Mouse (Mus musculus): ENCODE measurements at regions not wholly inside any gene's neighbourhood (a gene's known extent, or its start where the extent isn't known, plus 50 kb on each side); places are given as distances from the start of the nearest gene placed in this dataset.

GRCm38 (mm10) chr9:61716751-61717150 lies 197.6 kb downstream of the Rplp1 start:
- no peak overlapping the region for H3K4me3 ChIP-seq (ENCODE audit: low read depth, low read length)
- no peaks in the 10 kb centered on the region for H3K27me3 ChIP-seq (ENCODE audit: control insufficient read depth, insufficient read depth, low read depth, low read length)
- H3K4me2 ChIP-seq (ENCODE audit: low read length), result no peak overlapping the region
- no peak overlapping the region for H3K27ac ChIP-seq (ENCODE audit: low read length)
- 58% methylated on average over 4 of the region's 4 CpGs for WGBS
- peaks cover 22% of the 10 kb centered on the region for H3K4me1 ChIP-seq (ENCODE audit: control insufficient read depth, insufficient read depth, low read length)
- no peaks in the 10 kb centered on the region for H3K9me3 ChIP-seq (replicated peaks; ENCODE audit: control insufficient read depth, low read length, poor library complexity, severe bottlenecking)
- no peak for ATAC-seq
- H3K36me3 ChIP-seq (ENCODE audit: control insufficient read depth, insufficient read depth, low read length), result no peaks in the 10 kb centered on the region
- no peak overlapping the region for H3K9ac ChIP-seq (ENCODE audit: low read depth, low read length)

- Histone ChIP-seq H3K4me1 (ENCODE audit: control insufficient read depth, insufficient read depth, low read length) (peaks cover 8% of the 10 kb centered on the region), H3K9me3 (replicated peaks; ENCODE audit: control insufficient read depth, low read length, poor library complexity, severe bottlenecking) (no peaks in the 10 kb centered on the region), H3K27ac (ENCODE audit: low read length) (no peak overlapping the region), H3K27me3 (ENCODE audit: control insufficient read depth, insufficient read depth, low read depth, low read length) (no peaks in the 10 kb centered on the region; the same call in 1 of the 2 replicates), H3K4me3 (ENCODE audit: low read depth, low read length) (no peak overlapping the region), H3K4me2 (ENCODE audit: low read length) (no peak overlapping the region), H3K9ac (ENCODE audit: low read depth, low read length) (no peak overlapping the region), H3K36me3 (ENCODE audit: control insufficient read depth, insufficient read depth, low read length) (no peaks in the 10 kb centered on the region)
- 23% methylated on average over 19 of the region's 19 CpGs for WGBS
- no peak for ATAC-seq
Observed at GRCm38 (mm10) chr9:61714331-61715035, 199.9 kb downstream of the Rplp1 start.

- Histone ChIP-seq H3K27me3 (ENCODE audit: control insufficient read depth, insufficient read depth, low read depth, low read length) (no peaks in the 10 kb centered on the region; the same call in 1 of the 2 replicates), H3K27ac (ENCODE audit: low read length) (no peak overlapping the region), H3K9ac (ENCODE audit: low read depth, low read length) (no peak overlapping the region), H3K9me3 (replicated peaks; ENCODE audit: control insufficient read depth, low read length, poor library complexity, severe bottlenecking) (no peaks in the 10 kb centered on the region), H3K4me1 (ENCODE audit: control insufficient read depth, insufficient read depth, low read length) (peaks cover 8% of the 10 kb centered on the region), H3K4me2 (ENCODE audit: low read length) (no peak overlapping the region), H3K4me3 (ENCODE audit: low read depth, low read length) (no peak overlapping the region), H3K36me3 (ENCODE audit: control insufficient read depth, insufficient read depth, low read length) (no peaks in the 10 kb centered on the region)
- no peak for ATAC-seq
- 72% methylated on average over 7 of the region's 7 CpGs for WGBS
Observed at GRCm38 (mm10) chr9:61713806-61714205, 200.5 kb downstream of the Rplp1 start.

GRCm38 (mm10) chr9:61711296-61711695 lies 203.0 kb downstream of the Rplp1 start:
- WGBS, result 46% methylated on average over 7 of the region's 7 CpGs
- Histone ChIP-seq H3K4me2 (ENCODE audit: low read length) (no peak overlapping the region), H3K9me3 (replicated peaks; ENCODE audit: control insufficient read depth, low read length, poor library complexity, severe bottlenecking) (no peaks in the 10 kb centered on the region), H3K4me1 (ENCODE audit: control insufficient read depth, insufficient read depth, low read length) (peaks cover 6% of the 10 kb centered on the region), H3K9ac (ENCODE audit: low read depth, low read length) (no peak overlapping the region), H3K27me3 (ENCODE audit: control insufficient read depth, insufficient read depth, low read depth, low read length) (no peaks in the 10 kb centered on the region; the same call in 1 of the 2 replicates), H3K4me3 (ENCODE audit: low read depth, low read length) (no peak overlapping the region), H3K36me3 (ENCODE audit: control insufficient read depth, insufficient read depth, low read length) (no peaks in the 10 kb centered on the region), H3K27ac (ENCODE audit: low read length) (no peak overlapping the region)
- ATAC-seq, result no peak

- Histone ChIP-seq H3K9me3 (replicated peaks; ENCODE audit: control insufficient read depth, low read length, poor library complexity, severe bottlenecking) (no peaks in the 10 kb centered on the region), H3K36me3 (ENCODE audit: control insufficient read depth, insufficient read depth, low read length) (no peaks in the 10 kb centered on the region), H3K9ac (ENCODE audit: low read depth, low read length) (no peak overlapping the region), H3K27me3 (ENCODE audit: control insufficient read depth, insufficient read depth, low read depth, low read length) (no peaks in the 10 kb centered on the region; the same call in 1 of the 2 replicates), H3K27ac (ENCODE audit: low read length) (no peak overlapping the region), H3K4me1 (ENCODE audit: control insufficient read depth, insufficient read depth, low read length) (no peaks in the 10 kb centered on the region), H3K4me3 (ENCODE audit: low read depth, low read length) (no peak overlapping the region), H3K4me2 (ENCODE audit: low read length) (no peak overlapping the region)
- ATAC-seq, result no peak
- WGBS, result 92% methylated on average over 7 of the region's 7 CpGs
Observed at GRCm38 (mm10) chr9:61707875-61708274, 206.5 kb downstream of the Rplp1 start.

- WGBS, result 67% methylated on average over 2 of the region's 2 CpGs
- H3K9ac ChIP-seq (ENCODE audit: low read depth, low read length), result no peak overlapping the region
- H3K4me2 ChIP-seq (ENCODE audit: low read length), result no peak overlapping the region
- no peaks in the 10 kb centered on the region for H3K4me1 ChIP-seq (ENCODE audit: control insufficient read depth, insufficient read depth, low read length)
- no peaks in the 10 kb centered on the region for H3K9me3 ChIP-seq (replicated peaks; ENCODE audit: control insufficient read depth, low read length, poor library complexity, severe bottlenecking)
- H3K27me3 ChIP-seq (ENCODE audit: control insufficient read depth, insufficient read depth, low read depth, low read length), result no peaks in the 10 kb centered on the region; the same call in 1 of the 2 replicates
- H3K36me3 ChIP-seq (ENCODE audit: control insufficient read depth, insufficient read depth, low read length), result no peaks in the 10 kb centered on the region
- H3K27ac ChIP-seq (ENCODE audit: low read length), result no peak overlapping the region
- no peak overlapping the region for H3K4me3 ChIP-seq (ENCODE audit: low read depth, low read length)
- no peak for ATAC-seq
Observed at GRCm38 (mm10) chr9:61707296-61707695, 207.0 kb downstream of the Rplp1 start.

GRCm38 (mm10) chr9:61706263-61706755 lies 208.0 kb downstream of the Rplp1 start:
- 70% methylated on average over 6 of the region's 6 CpGs for WGBS
- Histone ChIP-seq H3K4me1 (ENCODE audit: control insufficient read depth, insufficient read depth, low read length) (no peaks in the 10 kb centered on the region), H3K9me3 (replicated peaks; ENCODE audit: control insufficient read depth, low read length, poor library complexity, severe bottlenecking) (no peaks in the 10 kb centered on the region), H3K27me3 (ENCODE audit: control insufficient read depth, insufficient read depth, low read depth, low read length) (peaks cover under 1% of the 10 kb centered on the region; the same call in 1 of the 2 replicates), H3K9ac (ENCODE audit: low read depth, low read length) (no peak overlapping the region), H3K27ac (ENCODE audit: low read length) (no peak overlapping the region), H3K36me3 (ENCODE audit: control insufficient read depth, insufficient read depth, low read length) (no peaks in the 10 kb centered on the region), H3K4me3 (ENCODE audit: low read depth, low read length) (no peak overlapping the region), H3K4me2 (ENCODE audit: low read length) (no peak overlapping the region)
- ATAC-seq, result no peak

GRCm38 (mm10) chr9:61705586-61706233 lies 208.6 kb downstream of the Rplp1 start:
- no peaks in the 10 kb centered on the region for H3K9me3 ChIP-seq (replicated peaks; ENCODE audit: control insufficient read depth, low read length, poor library complexity, severe bottlenecking)
- 0 out of 2 replicates have a peak, but pooled peaks cover 3% of the 10 kb centered on the region for H3K27me3 ChIP-seq (ENCODE audit: control insufficient read depth, insufficient read depth, low read depth, low read length)
- ATAC-seq, result no peak
- no peaks in the 10 kb centered on the region for H3K36me3 ChIP-seq (ENCODE audit: control insufficient read depth, insufficient read depth, low read length)
- H3K4me1 ChIP-seq (ENCODE audit: control insufficient read depth, insufficient read depth, low read length), result no peaks in the 10 kb centered on the region
- H3K4me2 ChIP-seq (ENCODE audit: low read length), result no peak overlapping the region
- no peak overlapping the region for H3K4me3 ChIP-seq (ENCODE audit: low read depth, low read length)
- H3K27ac ChIP-seq (ENCODE audit: low read length), result no peak overlapping the region
- 77% methylated on average over 5 of the region's 5 CpGs for WGBS
- no peak overlapping the region for H3K9ac ChIP-seq (ENCODE audit: low read depth, low read length)

- no peaks in the 10 kb centered on the region for H3K36me3 ChIP-seq (ENCODE audit: control insufficient read depth, insufficient read depth, low read length)
- 0 out of 2 replicates have a peak, but pooled peaks cover 3% of the 10 kb centered on the region for H3K27me3 ChIP-seq (ENCODE audit: control insufficient read depth, insufficient read depth, low read depth, low read length)
- ATAC-seq, result no peak
- H3K27ac ChIP-seq (ENCODE audit: low read length), result no peak overlapping the region
- H3K9ac ChIP-seq (ENCODE audit: low read depth, low read length), result no peak overlapping the region
- WGBS, result 54% methylated on average over 11 of the region's 11 CpGs
- H3K4me3 ChIP-seq (ENCODE audit: low read depth, low read length), result no peak overlapping the region
- H3K9me3 ChIP-seq (replicated peaks; ENCODE audit: control insufficient read depth, low read length, poor library complexity, severe bottlenecking), result no peaks in the 10 kb centered on the region
- no peaks in the 10 kb centered on the region for H3K4me1 ChIP-seq (ENCODE audit: control insufficient read depth, insufficient read depth, low read length)
- no peak overlapping the region for H3K4me2 ChIP-seq (ENCODE audit: low read length)
Observed at GRCm38 (mm10) chr9:61703301-61703700, 211.0 kb downstream of the Rplp1 start.
